Mouse (Mus musculus) CH12.LX (cell line): Measurements from ENCODE around the gene Hist1h3f.
A peak's percentile ranks its signal among the peaks of the same experiment; 100 is the strongest.

Source experiments
- CTCF ChIP-seq, 2 experiments: IDR thresholded peaks in 1 of 2; conservative IDR thresholded peaks in 1 of 2; 2 replicates each; pipeline ENCODE4 v1.5.1; 2011 to 2012; ENCODE audit warnings: low read depth in 2 of 2, low read length in 2 of 2, improper control_type of control experiment in 1 of 2, inconsistent platforms in 1 of 2, mild to moderate bottlenecking in 1 of 2, moderate library complexity in 1 of 2
- E2F4 ChIP-seq: IDR thresholded peaks from 2 replicates; pipeline ENCODE4 v1.6.1; 2011; ENCODE audit warnings: low read depth, low read length, improper control_type of control experiment; ENCODE audit not compliant: insufficient replicate concordance
- EP300 ChIP-seq: IDR thresholded peaks from 2 replicates; pipeline ENCODE4 v1.6.1; 2011; ENCODE audit warnings: low read length, improper control_type of control experiment
- GABPA ChIP-seq: IDR thresholded peaks from 2 replicates; pipeline ENCODE4 v1.6.1; 2012; ENCODE audit warnings: low read depth, low read length, improper control_type of control experiment, inconsistent platforms; ENCODE audit not compliant: insufficient replicate concordance
- KAT2A ChIP-seq: IDR thresholded peaks from 2 replicates; pipeline ENCODE4 v1.6.1; 2012; ENCODE audit warnings: low read length, improper control_type of control experiment, inconsistent platforms; ENCODE audit not compliant: insufficient replicate concordance
- MAX ChIP-seq: IDR thresholded peaks from 2 replicates; pipeline ENCODE4 v1.6.1; 2011; ENCODE audit warnings: low read length, improper control_type of control experiment
- MAZ ChIP-seq: IDR thresholded peaks from 2 replicates; pipeline ENCODE4 v1.6.1; 2012; ENCODE audit warnings: low read depth, mild to moderate bottlenecking, inconsistent platforms, low read length, improper control_type of control experiment, moderate library complexity
- MXI1 ChIP-seq: IDR thresholded peaks from 2 replicates; pipeline ENCODE4 v1.6.1; 2011; ENCODE audit warnings: mild to moderate bottlenecking, low read depth, low read length, improper control_type of control experiment
- POLR2A ChIP-seq: IDR thresholded peaks from 2 replicates; pipeline ENCODE4 v1.6.1; 2011; ENCODE audit warnings: low read depth, mild to moderate bottlenecking, improper control_type of control experiment, low read length
- RCOR1 ChIP-seq: conservative IDR thresholded peaks from 2 replicates; pipeline ENCODE4 v1.6.1; 2012; ENCODE audit warnings: low read depth, mild to moderate bottlenecking, inconsistent platforms, low read length, improper control_type of control experiment
- USF2 ChIP-seq: conservative IDR thresholded peaks from 2 replicates; pipeline ENCODE4 v1.6.1; 2011; ENCODE audit warnings: low read depth, low read length, improper control_type of control experiment
- ZC3H11A ChIP-seq: IDR thresholded peaks from 2 replicates; pipeline ENCODE4 v1.6.1; 2012; ENCODE audit warnings: low read depth, mild to moderate bottlenecking, inconsistent platforms, low read length, improper control_type of control experiment
- ZMIZ1 ChIP-seq: IDR thresholded peaks from 2 replicates; pipeline ENCODE4 v1.6.1; 2012; ENCODE audit warnings: low read depth, mild to moderate bottlenecking, inconsistent platforms, low read length, improper control_type of control experiment
- ZNF384 ChIP-seq: IDR thresholded peaks from 2 replicates; pipeline ENCODE4 v1.6.1; 2012; ENCODE audit warnings: low read depth, low read length, improper control_type of control experiment, inconsistent platforms

GRCm38 (mm10) chr13:23536076-23536822, 7.6 kb upstream of the Hist1h3f start:
- no peak for TF ChIP-seq CTCF (conservative IDR thresholded peaks at IDR 0.05 in 1 of 2, IDR thresholded peaks at IDR 0.05 in 1 of 2; ENCODE audit: low read depth in 2 of 2, low read length in 2 of 2)
- TF ChIP-seq POLR2A: peak; percentile 54; the same call in 1 of the 2 replicates
- TF ChIP-seq MAZ: no peak
- no peak for TF ChIP-seq EP300
- no peak for TF ChIP-seq USF2
- no peak for TF ChIP-seq E2F4
- no peak for TF ChIP-seq GABPA
- TF ChIP-seq KAT2A: no peak
- TF ChIP-seq RCOR1: peak; percentile 21; the same call in 1 of the 2 replicates
- peak; percentile 93; the same call in 1 of the 2 replicates for TF ChIP-seq ZMIZ1
- TF ChIP-seq ZC3H11A: no peak
- no peak; the same call in 1 of the 2 replicates for TF ChIP-seq MAX
- no peak for TF ChIP-seq ZNF384
- TF ChIP-seq MXI1: no peak
